Mouse (Mus musculus): ENCODE measurements around the gene Aldh3b3. TPM values are rescaled to one million over a fixed set of nuclear protein-coding genes. Genes with fewer than 3 reads are reported as not detected.

Aldh3b3 gene
- polyA plus RNA-seq, 1 experiment from 2014 or later, result not detected

DNA sequence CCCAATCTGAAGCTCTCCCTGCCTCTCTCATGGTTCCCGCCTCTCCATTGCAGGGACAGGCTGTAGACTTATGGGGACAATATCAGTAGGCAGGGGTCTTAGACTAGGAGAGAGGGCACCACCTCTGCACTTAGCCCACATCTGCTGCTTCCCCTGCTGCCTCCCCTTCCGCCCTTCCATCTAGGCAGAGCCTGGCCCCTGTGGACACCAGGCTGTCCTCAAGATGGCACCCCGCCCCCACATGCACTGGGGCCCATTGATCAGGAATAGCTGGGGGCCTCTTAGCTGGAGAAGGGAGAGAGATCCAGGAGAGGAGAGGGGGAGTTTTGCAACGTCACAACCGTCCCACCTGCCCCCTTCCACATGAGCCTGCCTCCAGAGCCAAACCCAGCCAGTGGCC lies 34.0 kb downstream of the Aldh3b3 start, which contains the start of gene Tbx10:
Gene Tbx10 (plus strand): TSS at position 337 of the 400 bp plus-strand sequence.
- H3K4me3 ChIP-seq (ENCODE audit: low read depth, low read length), result no peak within 1 kb of the TSS
- no peak within 1 kb of the TSS for H3K4me2 ChIP-seq (ENCODE audit: low read length)
- H3K4me1 ChIP-seq (ENCODE audit: control insufficient read depth, insufficient read depth, low read length), result no peaks in the 10 kb centered on the region
- no peaks in the 10 kb centered on the region for H3K9me3 ChIP-seq (replicated peaks; ENCODE audit: control insufficient read depth, low read length, poor library complexity, severe bottlenecking)
- H3K27me3 ChIP-seq (ENCODE audit: control insufficient read depth, insufficient read depth, low read depth, low read length), result no peaks in the 10 kb centered on the region
- no peak within 1 kb of the TSS for H3K9ac ChIP-seq (ENCODE audit: low read depth, low read length)
- H3K27ac ChIP-seq (ENCODE audit: low read length), result no peak within 1 kb of the TSS
- no peaks in the 10 kb centered on the region for H3K36me3 ChIP-seq (ENCODE audit: control insufficient read depth, insufficient read depth, low read length)
- WGBS, result 61% methylated on average over 5 of the region's 5 CpGs
- no peak for ATAC-seq

GRCm38 (mm10) chr19:3994932-3995331 lies 36.5 kb downstream of the Aldh3b3 start:
- WGBS, result 72% methylated on average over 6 of the region's 6 CpGs
- H3K4me3 ChIP-seq (ENCODE audit: low read depth, low read length), result no peak overlapping the region
- H3K9me3 ChIP-seq (replicated peaks; ENCODE audit: control insufficient read depth, low read length, poor library complexity, severe bottlenecking), result no peaks in the 10 kb centered on the region
- H3K36me3 ChIP-seq (ENCODE audit: control insufficient read depth, insufficient read depth, low read length), result no peaks in the 10 kb centered on the region
- H3K27ac ChIP-seq (ENCODE audit: low read length), result no peak overlapping the region
- H3K27me3 ChIP-seq (ENCODE audit: control insufficient read depth, insufficient read depth, low read depth, low read length), result no peaks in the 10 kb centered on the region
- no peak overlapping the region for H3K9ac ChIP-seq (ENCODE audit: low read depth, low read length)
- H3K4me1 ChIP-seq (ENCODE audit: control insufficient read depth, insufficient read depth, low read length), result peaks cover 5% of the 10 kb centered on the region; the same call in 1 of the 2 replicates
- H3K4me2 ChIP-seq (ENCODE audit: low read length), result no peak overlapping the region
- no peak for ATAC-seq

- no peak overlapping the region for H3K27ac ChIP-seq (ENCODE audit: low read length)
- 86% methylated on average over 3 of the region's 3 CpGs for WGBS
- no peaks in the 10 kb centered on the region for H3K27me3 ChIP-seq (ENCODE audit: control insufficient read depth, insufficient read depth, low read depth, low read length)
- H3K9ac ChIP-seq (ENCODE audit: low read depth, low read length), result no peak overlapping the region
- peaks cover 5% of the 10 kb centered on the region; the same call in 1 of the 2 replicates for H3K4me1 ChIP-seq (ENCODE audit: control insufficient read depth, insufficient read depth, low read length)
- H3K36me3 ChIP-seq (ENCODE audit: control insufficient read depth, insufficient read depth, low read length), result no peaks in the 10 kb centered on the region
- no peaks in the 10 kb centered on the region for H3K9me3 ChIP-seq (replicated peaks; ENCODE audit: control insufficient read depth, low read length, poor library complexity, severe bottlenecking)
- no peak overlapping the region for H3K4me3 ChIP-seq (ENCODE audit: low read depth, low read length)
- no peak for ATAC-seq
- no peak overlapping the region for H3K4me2 ChIP-seq (ENCODE audit: low read length)
Observed at GRCm38 (mm10) chr19:3995505-3995904, 37.1 kb downstream of the Aldh3b3 start.

- 76% methylated on average over 7 of the region's 7 CpGs for WGBS
- no peaks in the 10 kb centered on the region for H3K9me3 ChIP-seq (replicated peaks; ENCODE audit: control insufficient read depth, low read length, poor library complexity, severe bottlenecking)
- no peak overlapping the region for H3K4me3 ChIP-seq (ENCODE audit: low read depth, low read length)
- ATAC-seq, result no peak
- no peak overlapping the region for H3K4me2 ChIP-seq (ENCODE audit: low read length)
- H3K27me3 ChIP-seq (ENCODE audit: control insufficient read depth, insufficient read depth, low read depth, low read length), result no peaks in the 10 kb centered on the region
- H3K9ac ChIP-seq (ENCODE audit: low read depth, low read length), result no peak overlapping the region
- no peaks in the 10 kb centered on the region for H3K36me3 ChIP-seq (ENCODE audit: control insufficient read depth, insufficient read depth, low read length)
- H3K27ac ChIP-seq (ENCODE audit: low read length), result no peak overlapping the region
- peaks cover 8% of the 10 kb centered on the region for H3K4me1 ChIP-seq (ENCODE audit: control insufficient read depth, insufficient read depth, low read length)
Observed at GRCm38 (mm10) chr19:3996106-3996505, 37.7 kb downstream of the Aldh3b3 start.

- H3K27me3 ChIP-seq (ENCODE audit: control insufficient read depth, insufficient read depth, low read depth, low read length), result no peaks in the 10 kb centered on the region
- no peaks in the 10 kb centered on the region for H3K9me3 ChIP-seq (replicated peaks; ENCODE audit: control insufficient read depth, low read length, poor library complexity, severe bottlenecking)
- peaks cover 14% of the 10 kb centered on the region for H3K4me1 ChIP-seq (ENCODE audit: control insufficient read depth, insufficient read depth, low read length)
- no peak overlapping the region for H3K4me3 ChIP-seq (ENCODE audit: low read depth, low read length)
- WGBS, result 79% methylated on average over 8 of the region's 8 CpGs
- H3K4me2 ChIP-seq (ENCODE audit: low read length), result no peak overlapping the region
- H3K27ac ChIP-seq (ENCODE audit: low read length), result no peak overlapping the region
- no peak overlapping the region for H3K9ac ChIP-seq (ENCODE audit: low read depth, low read length)
- no peak for ATAC-seq
- H3K36me3 ChIP-seq (ENCODE audit: control insufficient read depth, insufficient read depth, low read length), result no peaks in the 10 kb centered on the region
Observed at GRCm38 (mm10) chr19:3996747-3997146, 38.3 kb downstream of the Aldh3b3 start.

DNA sequence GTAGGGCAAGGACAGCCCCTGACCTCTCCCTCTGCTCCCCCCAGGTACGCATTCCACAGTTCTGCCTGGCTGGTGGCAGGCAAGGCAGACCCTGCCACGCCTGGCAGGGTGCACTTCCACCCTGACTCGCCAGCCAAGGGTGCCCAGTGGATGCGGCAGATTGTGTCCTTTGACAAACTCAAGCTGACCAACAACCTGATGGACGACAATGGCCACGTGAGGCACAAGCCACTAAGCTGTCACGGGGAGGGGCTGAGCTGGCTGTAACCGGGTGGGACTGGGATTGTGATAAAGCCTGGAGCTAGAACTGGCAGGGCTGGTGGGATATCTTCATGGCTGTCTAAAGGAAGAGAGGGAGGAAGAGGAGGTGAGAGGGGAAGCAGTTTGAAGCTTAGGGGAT lies 38.8 kb downstream of the Aldh3b3 start:
- Histone ChIP-seq H3K27me3 (ENCODE audit: control insufficient read depth, insufficient read depth, low read depth, low read length) (no peaks in the 10 kb centered on the region), H3K4me2 (ENCODE audit: low read length) (no peak overlapping the region), H3K4me3 (ENCODE audit: low read depth, low read length) (no peak overlapping the region), H3K9ac (ENCODE audit: low read depth, low read length) (no peak overlapping the region), H3K9me3 (replicated peaks; ENCODE audit: control insufficient read depth, low read length, poor library complexity, severe bottlenecking) (no peaks in the 10 kb centered on the region), H3K4me1 (ENCODE audit: control insufficient read depth, insufficient read depth, low read length) (peaks cover 16% of the 10 kb centered on the region), H3K27ac (ENCODE audit: low read length) (no peak overlapping the region), H3K36me3 (ENCODE audit: control insufficient read depth, insufficient read depth, low read length) (no peaks in the 10 kb centered on the region)
- no peak for ATAC-seq
- 66% methylated on average over 8 of the region's 8 CpGs for WGBS

- Histone ChIP-seq H3K27ac (ENCODE audit: low read length) (no peak overlapping the region), H3K4me1 (ENCODE audit: control insufficient read depth, insufficient read depth, low read length) (peaks cover 16% of the 10 kb centered on the region), H3K9me3 (replicated peaks; ENCODE audit: control insufficient read depth, low read length, poor library complexity, severe bottlenecking) (no peaks in the 10 kb centered on the region), H3K4me3 (ENCODE audit: low read depth, low read length) (no peak overlapping the region), H3K27me3 (ENCODE audit: control insufficient read depth, insufficient read depth, low read depth, low read length) (no peaks in the 10 kb centered on the region), H3K9ac (ENCODE audit: low read depth, low read length) (no peak overlapping the region), H3K36me3 (ENCODE audit: control insufficient read depth, insufficient read depth, low read length) (no peaks in the 10 kb centered on the region), H3K4me2 (ENCODE audit: low read length) (no peak overlapping the region)
- WGBS, result 75% methylated on average over 8 of the region's 8 CpGs
- no peak for ATAC-seq
Observed at GRCm38 (mm10) chr19:3998335-3998734, 39.9 kb downstream of the Aldh3b3 start.

- Histone ChIP-seq H3K4me3 (ENCODE audit: low read depth, low read length) (peak overlapping the region; percentile 81), H3K27ac (ENCODE audit: low read length) (no peak overlapping the region), H3K27me3 (ENCODE audit: control insufficient read depth, insufficient read depth, low read depth, low read length) (no peaks in the 10 kb centered on the region), H3K36me3 (ENCODE audit: control insufficient read depth, insufficient read depth, low read length) (no peaks in the 10 kb centered on the region), H3K9ac (ENCODE audit: low read depth, low read length) (no peak overlapping the region), H3K4me1 (ENCODE audit: control insufficient read depth, insufficient read depth, low read length) (peaks cover 16% of the 10 kb centered on the region), H3K9me3 (replicated peaks; ENCODE audit: control insufficient read depth, low read length, poor library complexity, severe bottlenecking) (no peaks in the 10 kb centered on the region), H3K4me2 (ENCODE audit: low read length) (peak overlapping the region; percentile 91)
- WGBS, result 84% methylated on average over 9 of the region's 9 CpGs
- no peak for ATAC-seq
Observed at GRCm38 (mm10) chr19:3999121-3999730, 40.8 kb downstream of the Aldh3b3 start.

DNA sequence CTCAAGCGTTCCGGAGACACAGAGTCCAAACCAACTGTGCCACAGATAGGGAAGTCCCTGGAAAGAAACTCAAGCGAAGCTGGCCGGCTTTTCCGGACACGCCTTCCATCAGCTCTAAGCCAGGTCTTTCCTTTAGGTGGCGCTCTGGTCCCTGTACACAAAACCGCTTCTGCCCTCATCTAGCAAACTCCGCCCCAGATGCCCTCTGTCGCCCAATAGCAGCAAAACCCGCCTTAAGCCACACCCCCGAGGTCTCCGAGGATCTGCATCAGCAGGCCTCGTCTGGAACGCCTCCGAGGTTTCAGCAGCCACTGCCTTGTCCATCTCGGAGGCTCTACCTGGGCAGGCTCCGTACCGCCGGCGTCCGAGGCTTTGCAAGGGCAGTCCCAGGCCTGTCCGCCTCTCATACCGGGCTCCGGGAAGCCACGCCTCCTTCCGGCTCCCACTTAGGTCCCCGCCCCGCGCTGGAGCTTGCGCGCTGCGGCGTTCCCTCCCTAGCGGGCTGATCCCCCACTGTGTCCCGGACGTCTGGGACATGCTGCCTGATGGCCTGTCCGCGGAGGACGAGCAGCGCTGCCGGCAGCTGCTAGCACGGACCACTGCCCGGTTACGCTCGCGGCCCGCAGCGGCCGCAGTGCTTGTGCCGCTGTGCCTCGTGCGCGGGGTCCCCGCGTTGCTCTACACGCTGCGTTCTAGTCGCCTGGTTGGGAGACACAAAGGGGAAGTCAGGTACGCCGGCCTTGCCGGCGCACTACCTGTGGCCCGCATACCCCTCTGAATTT lies 41.9 kb downstream of the Aldh3b3 start, which contains the start of the genes Nudt8 and Gm49405:
Gene Nudt8 (plus strand): TSS at position 462 of the 782 bp plus-strand sequence.
Gene Gm49405 (plus strand): TSS at position 508 of the 782 bp plus-strand sequence.
- Histone ChIP-seq H3K9me3 (replicated peaks; ENCODE audit: control insufficient read depth, low read length, poor library complexity, severe bottlenecking) (no peaks in the 10 kb centered on the region), H3K4me3 (ENCODE audit: low read depth, low read length) (peak within 1 kb of the TSS; percentile 81), H3K27ac (ENCODE audit: low read length) (peak within 1 kb of the TSS; percentile 97), H3K9ac (ENCODE audit: low read depth, low read length) (peak within 1 kb of the TSS; percentile 93), H3K4me1 (ENCODE audit: control insufficient read depth, insufficient read depth, low read length) (peaks cover 16% of the 10 kb centered on the region), H3K36me3 (ENCODE audit: control insufficient read depth, insufficient read depth, low read length) (peaks cover 2% of the 10 kb centered on the region; the same call in 1 of the 2 replicates), H3K4me2 (ENCODE audit: low read length) (peak within 1 kb of the TSS; percentile 91), H3K27me3 (ENCODE audit: control insufficient read depth, insufficient read depth, low read depth, low read length) (no peaks in the 10 kb centered on the region)
- whole genome bisulfite sequencing, result under 1% methylated on average over 64 of the region's 64 CpGs
- ATAC-seq, result peak; percentile 92
